Mouse (Mus musculus) cerebellum, postnatal 36 days (tissue): ENCODE data around the gene Ribc2.

Source experiments
- DNase-seq, 2 experiments: peaks; one replicate each; pipeline ENCODE4 v3.0.0; 2021 to 2022; ENCODE audit warnings: mixed read lengths in 2 of 2

Ribc2 gene

GRCm38 (mm10) chr15:85131275-85132192 is at the start of gene Ribc2, which contains the start of gene Smc1b:
Gene Ribc2, plus strand, starts transcription at chr15:85132078.
Gene Smc1b, minus strand, starts transcription at chr15:85131964.
- peak; percentile 56 to 63 for DNase-seq

GRCm38 (mm10) chr15:85085641-85086040 is 46.2 kb upstream of the Ribc2 start:
- no peak for DNase-seq

- no peak for DNase-seq
Measured at GRCm38 (mm10) chr15:85132193-85132520, 279 bp downstream of the Ribc2 start.

- DNase-seq: no peak
Measured at GRCm38 (mm10) chr15:85135143-85135542, 3.3 kb downstream of the Ribc2 start.

GRCm38 (mm10) chr15:85141290-85141689 is 9.4 kb downstream of the Ribc2 start:
- DNase-seq: no peak

- DNase-seq: no peak
Measured at GRCm38 (mm10) chr15:85142441-85142840, 10.6 kb downstream of the Ribc2 start.

GRCm38 (mm10) chr15:85143161-85143560 is 11.3 kb downstream of the Ribc2 start:
- no peak for DNase-seq

GRCm38 (mm10) chr15:85143747-85144146 is 11.9 kb downstream of the Ribc2 start:
- DNase-seq: no peak

GRCm38 (mm10) chr15:85144249-85144648 is 12.4 kb downstream of the Ribc2 start:
- no peak for DNase-seq

GRCm38 (mm10) chr15:85151433-85151918 is 19.6 kb downstream of the Ribc2 start:
- peak; percentile 64 to 70 for DNase-seq

- DNase-seq: no peak
Measured at GRCm38 (mm10) chr15:85152577-85152976, 20.7 kb downstream of the Ribc2 start.

GRCm38 (mm10) chr15:85154091-85154490 is 22.2 kb downstream of the Ribc2 start:
- DNase-seq: no peak

GRCm38 (mm10) chr15:85156198-85156597 is 24.3 kb downstream of the Ribc2 start:
- DNase-seq: no peak

- DNase-seq: no peak
Measured at GRCm38 (mm10) chr15:85161416-85161815, 29.5 kb downstream of the Ribc2 start.

GRCm38 (mm10) chr15:85162693-85163663 is 31.1 kb downstream of the Ribc2 start:
- no peak for DNase-seq

GRCm38 (mm10) chr15:85166433-85166933 is 34.6 kb downstream of the Ribc2 start:
- DNase-seq: no peak

GRCm38 (mm10) chr15:85167086-85167679 is 35.3 kb downstream of the Ribc2 start:
- DNase-seq: no peak

- DNase-seq: no peak
Measured at GRCm38 (mm10) chr15:85172054-85172453, 40.2 kb downstream of the Ribc2 start.

GRCm38 (mm10) chr15:85173425-85173824 is 41.5 kb downstream of the Ribc2 start:
- no peak for DNase-seq

- no peak for DNase-seq
Measured at GRCm38 (mm10) chr15:85174060-85174459, 42.2 kb downstream of the Ribc2 start.

GRCm38 (mm10) chr15:85177576-85177975 is 45.7 kb downstream of the Ribc2 start:
- peak; percentile 25 to 40 for DNase-seq

GRCm38 (mm10) chr15:85178172-85178571 is 46.3 kb downstream of the Ribc2 start:
- no peak for DNase-seq
